Mouse (Mus musculus) hindbrain, embryonic 16.5 days (tissue): ENCODE data around the gene Sept11. TPM values are rescaled to one million over a fixed set of nuclear protein-coding genes. Genes with fewer than 3 reads are reported as not detected.

Experiments used
- ATAC-seq: fragments of 200-750 bp; cut with Nextera tagmentation; 2 replicates; pipeline ENCODE4 v1.8.0; 2017; ENCODE audit warnings: moderate TSS enrichment, moderate library complexity
- H3K27ac ChIP-seq: fragments of 300-500 bp; sonication (generic); 2 replicates; pipeline ENCODE4 v1.5.1; 2014; ENCODE audit warnings: low read depth, mild to moderate bottlenecking, control low read depth, low read length, moderate library complexity
- H3K27me3 ChIP-seq: fragments of 300-500 bp; sonication (generic); replicated peaks from 2 replicates; pipeline ENCODE4 v1.6.1; 2014; ENCODE audit warnings: low read length; ENCODE audit not compliant: control insufficient read depth, insufficient read depth
- H3K36me3 ChIP-seq: fragments of 300-500 bp; sonication (generic); 2 replicates; pipeline ENCODE4 v1.6.1; 2014; ENCODE audit warnings: mild to moderate bottlenecking, low read length, moderate library complexity, mixed read lengths; ENCODE audit not compliant: control insufficient read depth, insufficient read depth
- H3K4me1 ChIP-seq: fragments of 300-500 bp; sonication (generic); 2 replicates; pipeline ENCODE4 v1.6.1; 2014; ENCODE audit warnings: low read depth, low read length; ENCODE audit not compliant: control insufficient read depth, insufficient read depth
- H3K4me2 ChIP-seq: fragments of 300-500 bp; sonication (generic); 2 replicates; pipeline ENCODE4 v1.6.1; 2014; ENCODE audit warnings: mild to moderate bottlenecking, low read length, control low read depth, moderate library complexity
- H3K4me3 ChIP-seq: fragments of 300-500 bp; sonication (generic); 2 replicates; pipeline ENCODE4 v1.5.1; 2014; ENCODE audit warnings: mild to moderate bottlenecking, low read length, control low read depth, moderate library complexity
- H3K9ac ChIP-seq: fragments of 300-500 bp; sonication (generic); 2 replicates; pipeline ENCODE4 v1.6.1; 2014; ENCODE audit warnings: low read depth, mild to moderate bottlenecking, control low read depth, low read length, moderate library complexity
- H3K9me3 ChIP-seq: fragments of 300-500 bp; sonication (generic); 2 replicates; pipeline ENCODE4 v1.6.1; 2014; ENCODE audit warnings: mild to moderate bottlenecking, low read length, moderate library complexity; ENCODE audit not compliant: control insufficient read depth
- WGBS: fragments of 180-500 bp; shearing (Covaris S2); extraction: QIAGEN DNeasy Blood & Tissue Kit; methylation state at CpG from one replicate; pipeline ENCODE4 v1.1.7; 2014; 5-methylcytosine and 5-hydroxymethylcytosine counted together
- polyA plus RNA-seq: library from polyadenylated mRNA; unstranded; fragments of >200 nt; fragmentation: Nextera tagmentation; extraction: Ambion mirVana; gene quantifications from 2 replicates; pipeline ENCODE4 v1.2.1, GENCODE M21; 2015

Gene Sept11
- polyA plus RNA-seq, 1 experiment from 2014 or later = 125 TPM

DNA sequence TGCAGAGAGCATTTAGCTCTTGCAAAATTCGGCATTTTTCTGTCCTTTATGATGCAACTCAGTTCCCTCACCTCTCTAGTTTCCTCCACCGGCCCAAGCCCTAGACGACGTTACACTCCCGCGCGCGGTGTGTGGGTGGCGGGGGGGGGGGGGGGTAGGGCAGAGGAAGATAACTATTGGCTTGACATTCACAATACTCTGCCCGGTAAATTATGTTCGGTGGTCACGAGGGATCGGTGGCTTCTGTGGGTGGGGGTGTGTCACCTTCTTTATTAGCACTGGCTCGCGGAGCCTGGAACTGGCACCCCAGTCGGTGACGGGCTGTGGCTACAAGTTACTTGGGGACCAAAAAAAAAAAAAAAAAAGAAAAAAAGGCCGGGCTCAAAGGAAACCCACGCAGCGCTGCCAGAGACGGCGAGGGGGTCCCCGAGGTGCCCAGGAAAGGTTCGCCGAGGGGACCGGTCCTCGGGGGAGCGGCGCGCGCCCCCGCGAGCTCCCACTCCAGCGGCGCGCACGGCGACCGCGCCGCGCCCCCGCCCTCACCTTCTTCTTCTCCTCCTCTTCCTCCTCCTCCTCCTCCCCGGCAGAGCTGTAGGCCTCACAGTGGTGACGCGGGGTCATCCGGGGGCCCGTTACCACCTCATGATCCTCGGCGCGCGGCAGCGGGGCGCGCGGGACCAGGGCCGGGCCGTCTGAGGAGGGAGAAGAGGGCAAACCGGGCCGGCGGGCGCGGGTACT is 112.3 kb downstream of the Sept11 start:
- peak overlapping the region; percentile 93 for H3K27ac ChIP-seq
- WGBS = 0% methylated on average over 37 of the region's 63 CpGs

DNA sequence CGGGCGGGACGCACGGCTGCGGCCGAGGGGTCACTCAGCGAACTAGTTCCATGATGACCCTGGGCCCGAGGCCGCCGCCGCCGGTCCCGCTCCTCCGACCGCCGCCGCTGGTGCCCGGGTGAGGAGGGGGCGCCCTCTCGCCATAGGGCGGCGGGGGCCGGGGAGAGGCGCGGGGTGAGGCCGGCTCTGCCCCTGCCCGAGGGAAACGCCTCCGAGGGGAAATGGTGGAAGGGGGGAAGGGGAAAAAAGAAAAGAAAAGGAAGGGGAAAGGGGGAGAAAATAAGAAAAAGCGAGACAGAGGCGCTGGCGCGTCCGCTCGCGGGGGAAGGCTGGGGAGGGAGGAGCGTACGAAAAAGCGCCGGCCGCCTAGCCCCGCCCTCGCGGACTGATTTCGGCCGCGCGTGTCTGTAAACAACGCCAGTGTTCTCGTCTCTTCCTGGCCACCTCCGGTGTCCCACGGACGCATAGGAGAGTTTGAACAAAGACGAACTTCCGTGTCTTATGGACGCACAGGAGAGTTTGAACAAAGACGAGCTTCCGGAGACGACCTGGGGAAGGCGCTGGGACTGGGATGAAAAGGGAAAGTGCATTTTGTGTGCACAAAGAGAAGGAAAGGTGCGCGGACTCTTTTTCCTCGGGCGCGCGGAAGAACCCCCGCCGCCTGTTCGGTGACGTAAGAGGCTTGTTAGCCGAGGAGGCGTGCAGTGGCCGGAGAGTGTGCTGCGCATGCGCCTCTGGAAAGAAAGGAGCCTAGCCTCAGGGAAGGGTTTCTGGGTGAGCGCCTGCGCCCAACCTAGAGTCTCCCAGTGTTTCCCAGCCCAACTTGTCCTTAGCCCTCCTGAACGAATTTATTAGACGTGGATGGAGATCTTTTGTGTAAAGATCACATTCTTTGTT is 113.1 kb downstream of the Sept11 start, which contains the start of the genes Ccni and 2010109A12Rik:
Gene Ccni, minus strand, starts transcription at position 387 of the 897 bp plus-strand sequence.
Gene 2010109A12Rik, plus strand, starts transcription at position 410 of the 897 bp plus-strand sequence.
- no peaks in the 10 kb centered on the region for H3K27me3 ChIP-seq
- peak within 1 kb of the TSS; percentile 80 for H3K9ac ChIP-seq
- H3K9me3 ChIP-seq = no peaks in the 10 kb centered on the region
- peaks cover 12% of the 10 kb centered on the region for H3K4me1 ChIP-seq
- peak within 1 kb of the TSS; percentile 77 for H3K4me3 ChIP-seq
- peak within 1 kb of the TSS; percentile 88 for H3K4me2 ChIP-seq
- H3K27ac ChIP-seq = peak within 1 kb of the TSS; percentile 93
- no peaks in the 10 kb centered on the region for H3K36me3 ChIP-seq
- peak; percentile 97 for ATAC-seq
- WGBS = under 1% methylated on average over 79 of the region's 79 CpGs

More for the DNA sequence above, 112.3 kb downstream of the Sept11 start:
- peak; percentile 53 for ATAC-seq
- H3K9me3 ChIP-seq = no peaks in the 10 kb centered on the region
- peak overlapping the region; percentile 80 for H3K9ac ChIP-seq
- H3K4me3 ChIP-seq = peak overlapping the region; percentile 77
- no peaks in the 10 kb centered on the region for H3K27me3 ChIP-seq
- H3K4me2 ChIP-seq = peak overlapping the region; percentile 88
- peaks cover 12% of the 10 kb centered on the region for H3K4me1 ChIP-seq
- H3K36me3 ChIP-seq = peaks cover 3% of the 10 kb centered on the region; the same call in 1 of the 2 replicates

DNA sequence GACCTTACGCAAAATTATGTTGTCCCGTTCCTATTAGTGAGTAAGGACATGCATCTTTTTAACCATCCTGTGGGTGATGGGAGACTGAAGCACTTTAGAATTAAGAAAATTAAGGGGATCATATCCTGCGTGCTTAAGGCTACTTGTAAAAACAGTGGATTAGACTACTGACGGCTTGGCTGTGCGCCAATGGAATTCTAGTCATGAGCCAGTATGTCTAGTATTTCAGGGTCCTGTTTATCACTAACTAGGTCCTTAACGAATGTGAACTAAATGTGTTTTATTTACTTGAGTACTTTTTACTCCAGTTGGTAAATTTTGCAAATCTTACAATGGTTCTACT is 113.7 kb downstream of the Sept11 start:
- ATAC-seq = peak; percentile 52
- Histone ChIP-seq H3K4me2 (peak overlapping the region; percentile 55), H3K27me3 (no peaks in the 10 kb centered on the region), H3K9me3 (no peaks in the 10 kb centered on the region), H3K27ac (peak overlapping the region; percentile 93), H3K4me3 (peak overlapping the region; percentile 77), H3K36me3 (no peaks in the 10 kb centered on the region), H3K9ac (peak overlapping the region; percentile 55), H3K4me1 (peaks cover 12% of the 10 kb centered on the region)
- 5% methylated on average over 6 of the region's 6 CpGs for WGBS

DNA sequence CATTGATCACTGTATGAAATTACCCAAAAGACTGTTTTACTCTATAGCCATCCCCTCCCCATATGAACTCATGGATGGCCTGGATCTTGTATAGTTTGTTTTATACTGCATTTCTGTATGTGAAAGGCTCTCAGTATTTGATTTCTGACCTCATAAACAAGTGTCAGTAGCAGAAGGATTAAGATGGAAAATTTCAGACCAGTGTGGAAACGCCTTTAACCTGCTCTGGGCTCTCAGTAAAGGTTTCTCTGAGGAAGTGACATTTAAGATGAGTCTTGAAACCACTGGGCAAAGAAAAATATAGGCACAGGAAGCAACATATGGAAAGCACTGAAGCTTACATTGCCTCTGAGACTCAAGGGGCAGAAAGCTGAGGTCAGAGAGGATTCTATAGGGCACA is 114.3 kb downstream of the Sept11 start:
- Histone ChIP-seq H3K4me2 (no peak overlapping the region; the same call in 1 of the 2 replicates), H3K27me3 (no peaks in the 10 kb centered on the region), H3K27ac (no peak overlapping the region; the same call in 1 of the 2 replicates), H3K36me3 (no peaks in the 10 kb centered on the region), H3K9ac (no peak overlapping the region), H3K4me1 (peaks cover 12% of the 10 kb centered on the region), H3K4me3 (no peak overlapping the region), H3K9me3 (no peaks in the 10 kb centered on the region)
- ATAC-seq = no peak
- WGBS = 86% methylated on average over 1 of the region's 1 CpGs

DNA sequence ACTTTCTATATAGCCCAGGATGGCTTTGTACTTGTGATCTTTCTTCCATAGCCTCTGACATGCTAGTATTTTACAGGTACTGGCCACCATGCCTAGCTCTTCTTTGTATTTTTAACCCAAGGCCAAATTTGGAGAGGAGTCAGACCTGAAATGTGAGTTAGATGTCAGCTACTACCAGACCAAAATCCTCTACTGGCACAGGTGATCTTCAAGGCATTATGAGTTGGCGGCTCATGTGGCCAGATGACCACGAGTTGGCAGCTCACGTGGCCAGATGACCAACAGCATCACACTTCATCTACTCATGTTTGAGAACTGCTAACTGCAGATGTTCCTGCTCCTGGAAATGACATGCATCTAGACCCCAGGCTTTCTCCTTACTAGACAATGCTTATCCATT is 125.1 kb downstream of the Sept11 start:
- ATAC-seq = no peak
- H3K4me2 ChIP-seq = no peak overlapping the region
- H3K27ac ChIP-seq = no peak overlapping the region
- H3K4me1 ChIP-seq = no peaks in the 10 kb centered on the region
- no peak overlapping the region for H3K9ac ChIP-seq
- no peaks in the 10 kb centered on the region for H3K27me3 ChIP-seq
- H3K36me3 ChIP-seq = no peaks in the 10 kb centered on the region
- no peaks in the 10 kb centered on the region for H3K9me3 ChIP-seq
- no peak overlapping the region for H3K4me3 ChIP-seq
- 92% methylated on average over 3 of the region's 3 CpGs for WGBS

DNA sequence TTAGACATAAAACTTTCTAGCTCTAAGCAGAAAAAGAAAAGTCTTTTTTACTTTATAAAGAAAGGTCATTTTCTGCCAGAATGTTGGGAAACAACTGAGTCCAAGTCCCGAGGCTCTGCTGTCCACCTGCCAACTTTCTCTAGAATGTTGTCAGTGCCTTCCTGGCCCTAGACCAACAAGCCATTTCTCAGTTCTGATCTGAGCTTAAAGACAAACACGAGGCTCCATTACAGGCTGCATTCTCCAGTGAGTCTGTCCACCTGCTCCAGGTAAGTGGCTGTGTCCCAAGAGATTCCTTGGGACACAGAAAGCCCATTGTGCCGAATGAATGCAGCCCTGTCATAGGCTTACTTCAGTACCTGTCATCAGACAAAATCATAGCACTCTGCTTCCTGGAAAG is 128.4 kb downstream of the Sept11 start:
- no peaks in the 10 kb centered on the region for H3K4me1 ChIP-seq
- H3K9me3 ChIP-seq = no peaks in the 10 kb centered on the region
- H3K9ac ChIP-seq = no peak overlapping the region
- H3K36me3 ChIP-seq = no peaks in the 10 kb centered on the region
- no peaks in the 10 kb centered on the region for H3K27me3 ChIP-seq
- H3K4me2 ChIP-seq = no peak overlapping the region
- H3K27ac ChIP-seq = no peak overlapping the region
- 64% methylated on average over 3 of the region's 3 CpGs for WGBS
- H3K4me3 ChIP-seq = no peak overlapping the region
- no peak for ATAC-seq

DNA sequence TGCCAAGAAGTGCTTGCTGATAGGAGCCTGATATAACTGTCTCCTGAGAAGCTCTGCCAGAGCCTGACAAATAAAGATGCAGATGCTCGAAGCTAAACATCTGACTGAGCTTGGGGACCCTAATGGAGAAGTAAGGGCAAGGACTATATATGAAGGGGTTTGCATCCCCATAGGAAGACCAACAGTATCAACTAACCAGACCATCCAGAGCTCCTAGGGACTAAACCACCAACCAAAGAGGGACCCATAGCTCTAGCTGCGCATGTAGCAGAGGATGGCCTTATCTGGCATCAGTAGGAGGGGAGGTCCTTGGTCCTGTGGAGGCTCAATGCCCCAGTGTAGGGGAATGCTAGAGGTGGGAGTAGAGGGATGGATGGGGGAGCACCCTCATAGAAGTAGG is 131.3 kb downstream of the Sept11 start:
- Histone ChIP-seq H3K9ac (no peak overlapping the region), H3K27ac (no peak overlapping the region), H3K4me1 (no peaks in the 10 kb centered on the region), H3K9me3 (no peaks in the 10 kb centered on the region), H3K27me3 (no peaks in the 10 kb centered on the region), H3K36me3 (no peaks in the 10 kb centered on the region), H3K4me2 (no peak overlapping the region), H3K4me3 (no peak overlapping the region)
- no peak for ATAC-seq
- WGBS = 90% methylated on average over 2 of the region's 2 CpGs
